24 mouse cellular contexts compared by ENCODE assay signal in the genomic region with DNA sequence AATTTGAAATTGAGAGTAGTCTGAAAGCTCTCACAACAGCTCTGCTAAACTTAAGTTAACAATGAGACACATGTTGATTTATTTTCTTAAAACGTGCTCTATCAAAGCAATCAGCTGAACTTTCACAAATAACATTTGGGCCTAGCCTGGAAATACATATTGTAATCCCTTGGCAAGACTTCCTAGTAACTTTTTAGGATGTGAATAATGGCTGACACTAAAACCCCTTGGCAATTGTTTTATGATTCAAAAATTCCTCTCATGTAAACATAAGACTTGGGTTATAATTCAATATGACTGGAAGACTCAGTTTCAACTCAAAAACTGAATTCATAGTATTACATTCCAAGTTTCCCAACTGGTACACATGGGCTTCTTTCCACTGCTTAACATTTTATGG.
DNase-seq lines count a peak whose midpoint lies in the region; ATAC-seq and TF ChIP-seq lines count a peak whose summit lies in the region.
"Had no signal": no experiment of that assay in that cellular context is flagged by ENCODE, and none has a peak within 500 bp of the region (broad histone marks: within the 10 kb centered on the region; RNA-seq: fewer than 3 reads in every experiment).

No protein-coding gene starts in this region.

- WGBS in embryonic facial prominence, embryonic 14.5 days: 44% methylated on average over 1 of the region's 1 CpGs
- WGBS in embryonic facial prominence, embryonic 10.5 days: 82% methylated on average over 1 of the region's 1 CpGs
- 36% methylated on average over 1 of the region's 1 CpGs for WGBS in lung, embryonic 14.5 days

- no peak overlapping the region for H3K4me2 ChIP-seq in embryonic facial prominence, embryonic 14.5 days (ENCODE audit: low read depth, low read length)
- H3K4me2 ChIP-seq in lung, embryonic 14.5 days: no peak overlapping the region
- H3K4me2 ChIP-seq: embryonic facial prominence, embryonic 13.5 days; forebrain, embryonic 13.5 days; forebrain, embryonic 15.5 days had no signal

- H3K9me3 ChIP-seq in embryonic facial prominence, embryonic 14.5 days (ENCODE audit: control insufficient read depth, low read length): no peaks in the 10 kb centered on the region
- H3K9me3 ChIP-seq in embryonic facial prominence, embryonic 10.5 days: no peaks in the 10 kb centered on the region
- H3K9me3 ChIP-seq in lung, embryonic 14.5 days (ENCODE audit: low read depth, low read length): no peaks in the 10 kb centered on the region
- H3K9me3 ChIP-seq: embryonic facial prominence, embryonic 13.5 days; forebrain, embryonic 13.5 days; forebrain, embryonic 15.5 days had no signal

- DNase-seq in embryonic facial prominence, embryonic 14.5 days (ENCODE audit: low spot score): peak; percentile 33
- no peak for DNase-seq in embryonic facial prominence, embryonic 10.5 days (ENCODE audit: low spot score)
- no peak for DNase-seq in layer of hippocampus, adult 2 months (ENCODE audit: low spot score in 2 of 2)
- DNase-seq in layer of hippocampus, postnatal 10 days (ENCODE audit: low spot score in 2 of 2): no peak
- DNase-seq in lung, embryonic 14.5 days: peak; percentile 52
- DNase-seq in lung, adult 18-20 months: no peak
- DNase-seq in testis, postnatal 10 days (ENCODE audit: low spot score): no peak
- DNase-seq: adrenal gland, adult 8-10 months; adrenal gland, postnatal 14 days; adrenal gland, postnatal 36 days; B cell, adult 2 months; cerebellum, adult 11-12 months; cerebellum, adult 2 months; cerebellum, adult 9-10 months; cerebellum, postnatal 10 days; cerebellum, postnatal 25 days had no signal

- H3K4me1 ChIP-seq in embryonic facial prominence, embryonic 14.5 days (ENCODE audit: control insufficient read depth, insufficient read depth, low read length): no peaks in the 10 kb centered on the region
- H3K4me1 ChIP-seq in embryonic facial prominence, embryonic 10.5 days: peaks cover 4% of the 10 kb centered on the region
- no peaks in the 10 kb centered on the region for H3K4me1 ChIP-seq in lung, embryonic 14.5 days (ENCODE audit: insufficient read depth)

- no peak overlapping the region for H3K27ac ChIP-seq in embryonic facial prominence, embryonic 14.5 days (replicated peaks; ENCODE audit: low read depth, low read length)
- H3K27ac ChIP-seq in embryonic facial prominence, embryonic 10.5 days (replicated peaks): no peak overlapping the region
- H3K27ac ChIP-seq in layer of hippocampus, adult 2 months: 0 out of 2 replicates have a peak overlapping the region, but pooled peaks have one; percentile 7
- no peak overlapping the region for H3K27ac ChIP-seq in lung, embryonic 14.5 days (ENCODE audit: low read depth)
- H3K27ac ChIP-seq: embryonic facial prominence, embryonic 13.5 days; forebrain, embryonic 13.5 days; forebrain, embryonic 15.5 days had no signal

- no peak for TF ChIP-seq CTCF in layer of hippocampus, adult 2 months (conservative IDR thresholded peaks at IDR 0.05)
- no peak for TF ChIP-seq CTCF in lung, embryonic 14.5 days (IDR thresholded peaks at IDR 0.05; ENCODE audit: low read depth)

- no peak overlapping the region for H3K4me3 ChIP-seq in embryonic facial prominence, embryonic 14.5 days (ENCODE audit: low read depth, low read length)
- H3K4me3 ChIP-seq in embryonic facial prominence, embryonic 10.5 days: no peak overlapping the region
- no peak overlapping the region for H3K4me3 ChIP-seq in layer of hippocampus, adult 2 months
- H3K4me3 ChIP-seq in lung, embryonic 14.5 days (ENCODE audit: low read depth, low read length): no peak overlapping the region
- H3K4me3 ChIP-seq: embryonic facial prominence, embryonic 13.5 days; forebrain, embryonic 13.5 days; forebrain, embryonic 15.5 days had no signal

- no peaks in the 10 kb centered on the region for H3K27me3 ChIP-seq in embryonic facial prominence, embryonic 14.5 days (replicated peaks; ENCODE audit: control insufficient read depth, insufficient read depth, low read length)
- H3K27me3 ChIP-seq in embryonic facial prominence, embryonic 10.5 days (replicated peaks; ENCODE audit: low read depth, poor library complexity, severe bottlenecking): no peaks in the 10 kb centered on the region
- no peaks in the 10 kb centered on the region for H3K27me3 ChIP-seq in lung, embryonic 14.5 days (ENCODE audit: insufficient read depth, low read length)
- H3K27me3 ChIP-seq: CH12.LX; embryonic facial prominence, embryonic 13.5 days; forebrain, embryonic 13.5 days; forebrain, embryonic 15.5 days; Patski had no signal

- no peak for ATAC-seq in embryonic facial prominence, embryonic 14.5 days (ENCODE audit: low read depth)
- ATAC-seq in lung, embryonic 14.5 days (ENCODE audit: insufficient read depth): no peak
- ATAC-seq: activated CD4-positive, CD25-positive, alpha-beta regulatory T cell, adult 4 months; CD4-positive, CD25-positive, alpha-beta regulatory T cell, adult 4 months; forebrain, embryonic 13.5 days; forebrain, embryonic 15.5 days; Patski had no signal

- H3K36me3 ChIP-seq in embryonic facial prominence, embryonic 14.5 days (ENCODE audit: control insufficient read depth, insufficient read depth, low read length): no peaks in the 10 kb centered on the region
- no peaks in the 10 kb centered on the region for H3K36me3 ChIP-seq in embryonic facial prominence, embryonic 10.5 days (replicated peaks)
- no peaks in the 10 kb centered on the region for H3K36me3 ChIP-seq in lung, embryonic 14.5 days (ENCODE audit: insufficient read depth)
- H3K36me3 ChIP-seq: embryonic facial prominence, embryonic 13.5 days; forebrain, embryonic 15.5 days; G1E had no signal

- no peak overlapping the region for H3K9ac ChIP-seq in embryonic facial prominence, embryonic 14.5 days (ENCODE audit: low read depth, low read length)
- H3K9ac ChIP-seq in lung, embryonic 14.5 days: no peak overlapping the region
- H3K9ac ChIP-seq: embryonic facial prominence, embryonic 13.5 days; forebrain, embryonic 13.5 days; forebrain, embryonic 15.5 days had no signal

Comparison
In these comparisons a context has a peak if more than half of its experiments do, and no peak if none do; other contexts are left out.
1. DNase-seq: peak in embryonic facial prominence, embryonic 14.5 days (single experiment) and lung, embryonic 14.5 days (single experiment); none in embryonic facial prominence, embryonic 10.5 days (single experiment), layer of hippocampus, adult 2 months (0 of 2), layer of hippocampus, postnatal 10 days (0 of 2), lung, adult 18-20 months (0 of 2) and testis, postnatal 10 days (single experiment).